Mouse (Mus musculus) induced T-regulatory cell, adult 2 months (primary cell): ENCODE data around the gene Sftpa1.

Experiments used
- DNase-seq: peaks from one replicate; pipeline ENCODE4 v3.0.0-alpha.2; 2012; ENCODE audit warnings: low read depth

Gene Sftpa1

GRCm38 (mm10) chr14:41160743-41161142, 29.2 kb downstream of the Sftpa1 start:
- no peak for DNase-seq

DNA sequence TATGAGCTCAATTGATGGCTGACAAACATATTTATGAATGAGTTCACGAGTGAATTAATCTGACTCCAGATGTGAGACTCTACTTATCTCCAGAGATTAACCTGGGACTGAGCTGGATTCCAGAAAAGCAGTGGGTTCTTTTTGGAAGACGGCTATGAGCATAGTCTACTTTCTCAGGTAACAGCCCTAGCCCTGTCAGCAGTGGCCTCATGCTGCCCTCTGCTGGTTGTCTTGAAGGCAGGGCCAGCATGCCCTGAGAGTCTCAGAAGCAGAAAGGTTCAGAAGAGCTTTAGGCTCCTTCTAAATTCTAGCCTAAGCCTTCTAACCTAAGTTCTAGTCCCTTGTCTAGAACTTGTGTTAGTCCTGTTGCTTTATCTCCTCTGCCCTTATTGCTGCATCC, 31.1 kb downstream of the Sftpa1 start:
- DNase-seq, result no peak

GRCm38 (mm10) chr14:41167278-41167677, 35.7 kb downstream of the Sftpa1 start:
- no peak for DNase-seq

DNA sequence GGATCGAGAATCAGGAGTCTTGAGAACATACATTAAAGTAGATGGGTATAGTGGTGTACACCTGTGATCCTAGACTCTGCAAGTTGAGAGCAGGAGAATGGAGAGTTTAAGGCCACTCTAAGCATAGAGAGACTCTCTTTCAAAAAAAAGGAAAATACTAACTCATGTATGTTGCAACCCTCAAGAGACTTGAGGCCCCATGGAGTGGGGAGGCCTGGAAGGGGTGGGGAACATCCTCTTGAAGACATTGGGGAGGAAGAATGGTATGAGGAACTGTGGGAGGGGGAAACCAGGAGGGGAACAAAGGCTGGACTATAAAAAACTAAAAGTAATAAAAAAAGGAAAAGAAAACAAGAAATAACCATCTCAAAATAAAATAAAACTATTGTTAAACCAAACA, 37.0 kb downstream of the Sftpa1 start:
- DNase-seq, result no peak

DNA sequence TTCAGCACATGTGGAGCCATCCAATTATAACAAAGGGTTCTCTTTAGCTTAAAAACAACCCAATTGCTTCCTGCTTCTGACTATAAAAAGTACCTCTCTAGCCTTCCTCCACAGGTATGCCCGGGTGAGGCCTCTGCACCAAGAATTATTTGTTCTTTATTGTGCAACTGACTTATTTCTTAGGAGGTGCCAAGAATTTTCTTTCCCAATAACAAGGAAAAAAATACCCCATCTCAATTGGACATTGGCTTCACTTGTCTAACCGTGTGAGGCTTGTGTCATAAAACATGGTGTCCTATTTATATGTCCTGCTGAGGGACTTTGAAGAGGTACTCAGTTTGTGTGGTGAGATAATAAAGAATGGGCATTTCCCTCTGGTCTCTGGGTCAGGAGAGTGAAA, 38.9 kb downstream of the Sftpa1 start:
- DNase-seq, result no peak

- no peak for DNase-seq
Measured at GRCm38 (mm10) chr14:41174802-41175201, 43.2 kb downstream of the Sftpa1 start.

DNA sequence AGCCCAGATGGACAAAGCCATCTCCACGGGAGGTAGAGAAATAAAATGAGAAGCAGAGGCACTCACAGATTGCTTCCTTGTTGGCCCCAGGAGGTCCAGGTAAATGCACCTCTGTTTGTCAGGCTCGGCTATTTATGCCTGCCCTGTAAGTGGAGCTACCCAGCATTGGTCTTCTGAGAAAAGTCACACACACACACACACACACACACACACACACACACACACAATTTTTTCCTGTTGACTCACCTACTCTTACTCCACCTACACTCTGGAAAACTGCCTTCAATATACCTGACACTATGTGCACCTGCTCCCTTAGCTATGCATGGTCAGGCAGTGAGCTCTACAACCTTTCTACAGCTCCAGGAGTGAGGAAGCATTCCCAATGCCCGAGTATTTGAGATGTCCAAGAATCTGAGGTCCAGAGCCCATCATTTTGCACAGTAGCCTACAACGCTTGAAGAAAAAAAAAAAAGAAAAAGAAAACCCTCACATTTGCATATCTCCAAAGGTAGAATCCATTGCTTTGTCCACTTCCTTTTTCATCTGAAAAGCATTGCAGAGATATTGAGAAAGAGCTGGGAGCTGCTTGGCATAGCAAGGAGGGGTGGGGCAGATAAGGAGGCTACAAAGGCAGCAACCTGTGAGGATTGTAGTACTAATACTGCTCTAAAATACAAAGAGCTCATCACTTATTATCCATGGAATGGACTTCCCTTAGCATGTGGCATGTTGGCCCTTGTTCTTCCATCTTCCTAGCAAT, 53.7 kb downstream of the Sftpa1 start, which contains the start of gene Sftpd:
Gene Sftpd, minus strand, starts transcription at position 91 of the 763 bp plus-strand sequence.
- DNase-seq, result no peak
